Mouse (Mus musculus): ENCODE data around the gene Dcun1d4.

- no peak for TF ChIP-seq CTCF (IDR thresholded peaks at IDR 0.05; ENCODE audit: extremely low read depth, insufficient read length, insufficient replicate concordance, low read depth, low read length)
- no peak for TF ChIP-seq POLR2A (IDR thresholded peaks at IDR 0.05; ENCODE audit: low read depth, low read length)
Observed at GRCm38 (mm10) chr5:73601361-73601763, 120.6 kb downstream of the Dcun1d4 start.
